Mouse (Mus musculus) ES-Bruce4 (cell line): ENCODE measurements around the gene Pepd.

Source experiments
- CTCF ChIP-seq: IDR thresholded peaks from one replicate; pipeline ENCODE4 v1.8.1; 2011; ENCODE audit warnings: low read depth, low read length
- POLR2A ChIP-seq: IDR thresholded peaks from one replicate; pipeline ENCODE4 v1.8.1; 2011; ENCODE audit warnings: low read length; ENCODE audit not compliant: insufficient read depth

DNA sequence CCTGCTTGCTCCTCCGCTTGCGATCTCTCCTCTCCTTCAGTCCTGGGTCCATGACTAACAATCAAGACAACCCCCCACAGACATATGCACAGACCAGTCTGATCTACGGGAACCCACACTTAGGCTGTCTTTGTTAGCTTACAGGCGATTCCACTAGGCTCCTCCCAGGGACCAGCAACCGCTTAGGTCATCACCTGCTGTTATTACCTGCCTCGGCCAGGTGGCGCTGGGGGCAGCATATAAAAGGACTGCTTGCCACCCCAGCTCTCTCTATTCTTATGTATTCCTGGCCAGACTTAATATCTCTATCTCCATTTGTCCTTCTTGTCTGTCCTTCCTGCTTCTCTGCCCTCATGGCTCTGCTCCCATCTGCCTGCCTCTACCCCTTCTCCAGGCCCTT, 35.4 kb upstream of the Pepd start:
- TF ChIP-seq POLR2A (no peak), CTCF (peak; percentile 37)
